Mouse (Mus musculus) megakaryocyte, embryonic 14.5 days (primary cell): ENCODE data around the gene Tmem235. TPM values are rescaled to one million over a fixed set of nuclear protein-coding genes. Genes with fewer than 3 reads are reported as not detected.
A peak's percentile ranks its signal among the peaks of the same experiment; 100 is the strongest.

Experiments used
- H3K27me3 ChIP-seq: replicated peaks from 2 replicates; pipeline ENCODE3; 2012; ENCODE audit warnings: inconsistent platforms
- H3K36me3 ChIP-seq: replicated peaks from 2 replicates; pipeline ENCODE3; 2012; ENCODE audit warnings: low read length, inconsistent platforms, mixed read lengths
- H3K4me1 ChIP-seq: 2 replicates; pipeline ENCODE4 v1.6.1; 2012; ENCODE audit warnings: inconsistent platforms
- H3K4me3 ChIP-seq: replicated peaks from 2 replicates; pipeline ENCODE3; 2012; ENCODE audit warnings: moderate library complexity, mild to moderate bottlenecking, inconsistent platforms
- H3K9me3 ChIP-seq: 2 replicates; pipeline ENCODE4 v1.6.1; 2012; ENCODE audit warnings: inconsistent platforms
- FLI1 ChIP-seq: IDR thresholded peaks from 2 replicates; pipeline ENCODE4 v1.6.1; 2012; ENCODE audit warnings: low read length, inconsistent platforms, mixed read lengths
- GATA1 ChIP-seq: IDR thresholded peaks from 3 replicates; pipeline ENCODE4 v1.6.1; 2012; ENCODE audit warnings: mixed read lengths, low read length, inconsistent platforms, borderline replicate concordance
- polyA plus RNA-seq: library from polyadenylated mRNA; stranded (reverse); fragments of >175 nt; gene quantifications from 2 replicates; pipeline ENCODE4 v1.2.3, GENCODE M21; 2012; ENCODE audit warnings: low replicate concordance; ENCODE audit not compliant: insufficient read depth

The Tmem235 gene
- polyA plus RNA-seq, 1 experiment = 0.07 TPM

DNA sequence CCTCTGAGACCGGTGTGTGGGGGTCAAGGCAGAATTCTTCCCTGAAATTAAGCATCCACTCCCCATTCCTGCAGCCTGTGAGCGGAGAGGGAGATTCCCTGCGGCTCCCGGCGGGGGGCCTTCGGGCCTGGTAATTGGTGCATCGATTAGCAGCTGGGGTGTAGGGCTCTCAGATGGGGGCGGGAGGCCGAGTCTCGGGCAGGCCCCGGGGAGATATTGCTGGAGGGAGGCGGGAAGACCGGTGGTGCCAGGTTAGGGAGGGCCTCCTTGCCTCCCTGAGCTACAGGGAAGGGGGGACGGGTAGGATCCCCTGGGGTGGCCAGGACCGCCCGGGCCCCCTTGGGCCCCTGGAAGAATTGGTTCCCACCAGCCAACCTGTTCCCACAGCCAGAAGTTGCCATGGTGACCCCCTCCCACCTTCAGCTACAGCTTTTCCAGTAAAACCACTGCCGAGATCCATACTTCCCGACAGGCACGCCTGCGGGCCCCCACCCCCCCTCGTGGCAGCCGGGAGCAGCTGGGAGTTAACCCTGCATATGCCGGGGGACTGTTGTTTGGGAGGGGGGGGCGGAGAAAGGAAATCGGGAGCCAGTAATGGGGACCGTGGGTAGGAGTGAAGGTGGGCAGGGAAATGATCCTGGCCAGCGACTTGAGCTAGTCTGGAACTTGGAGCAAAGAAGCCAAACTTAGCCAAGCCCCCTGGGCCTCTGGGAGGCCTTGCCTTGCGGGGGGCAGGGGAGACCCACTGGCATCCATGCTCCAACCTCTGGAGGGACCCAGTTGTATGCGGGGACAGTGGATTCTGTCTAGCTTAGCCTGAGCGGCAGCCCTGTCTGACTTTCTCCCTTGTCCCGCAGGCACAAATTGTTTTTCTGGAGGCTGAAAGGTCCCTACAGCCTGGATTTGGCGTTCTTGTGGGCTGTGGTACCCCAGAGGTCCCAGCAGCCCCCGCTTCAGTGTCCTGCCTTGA lies 28.6 kb downstream of the Tmem235 start:
- TF ChIP-seq FLI1 = no peak
- TF ChIP-seq GATA1 = no peak
- Histone ChIP-seq H3K36me3 (no peaks in the 10 kb centered on the region), H3K27me3 (peaks cover 68% of the 10 kb centered on the region), H3K9me3 (no peaks in the 10 kb centered on the region), H3K4me3 (no peak overlapping the region), H3K4me1 (peaks cover 48% of the 10 kb centered on the region)

DNA sequence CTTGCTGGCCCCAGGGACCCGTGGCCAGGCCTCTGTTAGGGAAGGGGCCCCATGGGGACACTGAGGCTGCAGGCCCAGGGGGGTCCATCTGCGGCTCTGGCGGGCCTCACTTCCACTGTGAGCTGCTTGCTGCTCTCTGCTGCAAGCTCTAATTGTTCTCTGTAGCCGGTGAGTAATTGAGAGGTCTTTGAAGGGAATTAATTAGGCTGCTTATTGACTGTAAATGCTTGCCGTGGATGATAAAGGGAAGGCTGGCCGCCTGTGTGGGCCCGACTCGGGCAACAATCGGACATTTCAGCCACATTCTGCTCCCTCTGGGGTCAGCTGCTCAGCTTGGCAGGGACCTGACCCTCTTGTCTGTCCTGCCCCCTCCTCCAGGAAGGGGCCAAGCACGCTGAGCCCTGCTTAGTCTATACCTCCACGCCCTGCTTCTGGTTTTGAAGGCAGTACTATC lies 29.4 kb downstream of the Tmem235 start:
- Histone ChIP-seq H3K4me1 (peaks cover 55% of the 10 kb centered on the region), H3K27me3 (peaks cover 61% of the 10 kb centered on the region), H3K9me3 (no peaks in the 10 kb centered on the region), H3K4me3 (no peak overlapping the region), H3K36me3 (no peaks in the 10 kb centered on the region)
- TF ChIP-seq GATA1 = no peak

DNA sequence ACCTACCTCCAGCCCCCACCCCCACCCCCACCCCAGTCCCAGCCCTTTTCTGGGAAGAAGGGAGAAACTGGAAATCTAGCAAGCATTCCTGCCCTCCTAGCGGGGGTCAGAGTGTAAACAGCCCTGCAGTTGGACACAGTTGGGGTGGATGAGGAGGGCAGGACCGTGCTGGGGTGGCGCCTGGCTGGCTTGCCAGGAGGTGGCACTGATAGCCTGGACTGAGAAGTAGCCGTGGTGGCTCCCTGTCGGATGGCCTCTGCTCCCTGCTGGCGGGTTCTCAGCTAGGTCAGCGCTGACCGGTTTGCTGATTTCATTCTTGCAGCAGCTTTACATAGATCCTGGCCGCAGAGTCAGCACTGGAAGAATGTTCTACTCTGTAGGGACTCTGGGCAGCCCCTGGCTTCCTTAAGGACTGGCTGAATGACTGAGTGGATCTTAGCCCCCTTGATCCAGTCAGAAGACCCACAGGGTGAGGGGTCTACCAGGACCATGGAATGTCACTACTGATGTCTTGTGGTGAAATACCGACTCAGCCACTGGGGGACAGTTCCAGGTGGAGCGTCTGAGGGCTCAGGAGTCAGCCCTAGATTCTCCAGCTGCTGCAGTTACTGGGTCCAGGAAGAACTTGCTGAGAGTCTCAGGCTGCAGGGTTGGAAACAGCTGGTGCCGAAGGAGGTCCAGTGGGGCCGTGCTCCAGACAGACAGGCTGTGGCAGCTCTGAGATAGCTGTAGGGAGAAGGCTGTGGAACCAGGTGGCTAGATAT lies 30.1 kb downstream of the Tmem235 start:
- H3K27me3 ChIP-seq = peaks cover 63% of the 10 kb centered on the region
- H3K9me3 ChIP-seq = no peaks in the 10 kb centered on the region
- peaks cover 61% of the 10 kb centered on the region for H3K4me1 ChIP-seq
- TF ChIP-seq GATA1 (no peak), FLI1 (no peak)
- peak overlapping the region; percentile 31 for H3K4me3 ChIP-seq
- no peaks in the 10 kb centered on the region for H3K36me3 ChIP-seq

DNA sequence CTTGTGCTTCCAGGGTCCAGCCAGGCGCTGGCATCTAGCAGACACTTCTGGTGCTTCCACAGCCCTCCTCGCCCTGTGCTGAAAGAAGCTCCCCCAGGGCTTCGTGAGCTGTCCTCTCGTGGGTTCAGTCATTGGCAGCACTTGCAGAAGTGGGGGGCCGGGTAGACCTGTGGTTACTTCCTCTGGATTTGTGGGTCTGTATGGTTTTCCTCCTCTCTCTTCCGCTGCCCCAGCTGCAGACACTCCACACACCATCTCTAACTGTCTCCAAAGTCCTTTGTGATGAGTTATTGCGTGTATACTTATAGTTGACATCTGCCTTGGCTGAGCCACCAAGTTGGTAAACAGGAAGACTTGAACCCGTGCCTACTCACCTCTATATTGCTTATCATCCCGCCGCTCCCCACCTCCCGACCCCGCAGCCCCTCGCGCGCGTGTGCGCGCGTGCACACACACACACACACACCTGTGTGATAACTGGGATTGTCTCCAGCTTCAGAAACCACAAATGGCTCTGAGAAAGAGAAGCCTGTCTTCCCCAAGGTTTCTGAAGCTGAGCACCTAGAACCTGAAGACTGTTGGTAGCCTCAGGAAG lies 31.1 kb downstream of the Tmem235 start:
- H3K27me3 ChIP-seq = peaks cover 62% of the 10 kb centered on the region
- no peaks in the 10 kb centered on the region for H3K9me3 ChIP-seq
- H3K4me3 ChIP-seq = no peak overlapping the region
- no peak for TF ChIP-seq GATA1
- no peak for TF ChIP-seq FLI1
- H3K4me1 ChIP-seq = peaks cover 64% of the 10 kb centered on the region
- H3K36me3 ChIP-seq = no peaks in the 10 kb centered on the region

DNA sequence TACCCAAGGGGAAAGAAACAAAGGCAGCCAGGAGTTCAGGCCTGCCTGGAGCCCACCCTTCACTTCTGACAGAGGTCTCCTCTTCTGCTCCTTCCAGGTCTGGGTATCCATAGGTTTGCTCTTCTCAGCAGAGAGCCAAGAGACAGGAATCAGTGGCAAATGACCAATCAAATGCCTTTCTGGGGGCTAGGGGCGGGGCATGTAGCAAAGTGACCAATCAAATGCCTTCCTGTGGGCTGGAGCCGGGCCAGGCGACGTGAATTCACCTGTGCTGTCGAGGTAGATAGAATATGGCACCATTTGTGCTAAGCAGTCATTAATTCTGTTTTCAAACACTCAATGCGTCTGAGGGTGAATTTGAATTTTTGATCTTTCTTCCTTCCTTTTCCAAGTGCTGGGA lies 31.6 kb downstream of the Tmem235 start:
- TF ChIP-seq FLI1 (no peak), GATA1 (no peak)
- H3K4me3 ChIP-seq = no peak overlapping the region
- H3K27me3 ChIP-seq = peaks cover 61% of the 10 kb centered on the region
- peaks cover 66% of the 10 kb centered on the region for H3K4me1 ChIP-seq
- no peaks in the 10 kb centered on the region for H3K36me3 ChIP-seq
- no peaks in the 10 kb centered on the region for H3K9me3 ChIP-seq

DNA sequence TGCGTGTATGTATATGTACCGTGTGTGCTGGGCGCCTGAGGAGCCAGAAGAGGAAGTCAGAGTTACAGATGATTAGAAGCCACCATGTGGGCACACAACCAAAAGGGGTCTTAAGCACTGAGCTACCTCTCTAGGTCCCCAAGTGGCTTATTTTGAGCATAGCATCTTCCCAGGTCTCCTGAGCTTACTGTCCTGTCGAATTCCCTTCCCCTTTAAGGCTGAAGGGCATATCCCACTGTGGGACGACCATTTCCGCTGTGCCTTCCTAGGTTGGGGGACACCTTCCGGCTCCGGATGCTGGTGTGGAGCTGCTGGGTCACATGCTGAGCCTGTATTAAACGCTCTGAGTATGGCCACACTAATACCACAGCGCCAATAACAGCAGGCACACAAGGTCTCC lies 34.1 kb downstream of the Tmem235 start:
- H3K4me1 ChIP-seq = peaks cover 63% of the 10 kb centered on the region
- peak overlapping the region; percentile 21 for H3K4me3 ChIP-seq
- peaks cover 42% of the 10 kb centered on the region for H3K27me3 ChIP-seq
- H3K9me3 ChIP-seq = no peaks in the 10 kb centered on the region
- TF ChIP-seq GATA1 (no peak), FLI1 (no peak)
- H3K36me3 ChIP-seq = no peaks in the 10 kb centered on the region

DNA sequence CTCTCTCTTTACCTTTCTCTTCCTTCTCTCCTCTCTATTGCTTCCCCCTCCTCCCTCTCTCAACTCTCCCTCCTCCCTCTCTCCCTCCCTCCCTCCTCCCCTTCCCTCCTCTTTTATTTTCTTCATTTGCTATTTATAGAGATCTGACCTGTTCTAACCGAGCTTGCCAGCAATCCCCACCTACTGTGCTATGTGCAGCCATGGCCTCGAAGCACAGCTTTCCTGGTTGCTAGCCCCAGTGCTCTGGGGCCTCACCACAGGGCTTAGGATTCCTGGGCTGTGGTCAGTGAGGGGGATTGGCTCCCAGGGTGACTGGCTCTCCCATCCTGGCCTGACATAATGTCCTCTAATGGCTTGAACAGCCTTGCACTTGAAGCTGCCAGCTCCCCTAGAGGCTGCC lies 36.0 kb downstream of the Tmem235 start:
- TF ChIP-seq GATA1 (no peak), FLI1 (no peak)
- Histone ChIP-seq H3K36me3 (no peaks in the 10 kb centered on the region), H3K4me1 (peaks cover 52% of the 10 kb centered on the region), H3K4me3 (no peak overlapping the region), H3K27me3 (peaks cover 27% of the 10 kb centered on the region), H3K9me3 (no peaks in the 10 kb centered on the region)

DNA sequence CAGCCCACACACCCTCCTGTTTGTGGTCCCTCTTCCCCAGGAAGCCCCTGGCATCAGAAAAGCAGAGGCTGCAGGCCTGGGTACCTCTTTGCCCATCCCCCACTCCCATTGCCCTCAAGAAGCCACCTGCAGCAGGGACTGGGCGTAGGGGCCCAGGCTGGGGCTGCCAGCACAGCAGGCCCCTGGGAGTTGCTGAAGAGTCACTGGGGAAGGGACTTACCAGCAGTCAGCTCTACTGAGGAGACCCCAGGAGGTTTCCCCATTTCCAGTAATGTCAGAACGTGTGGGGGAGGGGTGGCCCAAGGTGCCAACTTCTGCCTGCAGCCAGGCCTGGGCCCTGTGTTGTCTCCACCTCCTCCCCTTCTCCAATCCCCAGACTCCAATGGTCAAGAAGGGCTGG lies 41.7 kb downstream of the Tmem235 start:
- H3K4me3 ChIP-seq = no peak overlapping the region
- no peaks in the 10 kb centered on the region for H3K9me3 ChIP-seq
- TF ChIP-seq FLI1 = no peak
- TF ChIP-seq GATA1 = no peak
- H3K4me1 ChIP-seq = peaks cover 28% of the 10 kb centered on the region
- H3K27me3 ChIP-seq = peaks cover 29% of the 10 kb centered on the region
- no peaks in the 10 kb centered on the region for H3K36me3 ChIP-seq

DNA sequence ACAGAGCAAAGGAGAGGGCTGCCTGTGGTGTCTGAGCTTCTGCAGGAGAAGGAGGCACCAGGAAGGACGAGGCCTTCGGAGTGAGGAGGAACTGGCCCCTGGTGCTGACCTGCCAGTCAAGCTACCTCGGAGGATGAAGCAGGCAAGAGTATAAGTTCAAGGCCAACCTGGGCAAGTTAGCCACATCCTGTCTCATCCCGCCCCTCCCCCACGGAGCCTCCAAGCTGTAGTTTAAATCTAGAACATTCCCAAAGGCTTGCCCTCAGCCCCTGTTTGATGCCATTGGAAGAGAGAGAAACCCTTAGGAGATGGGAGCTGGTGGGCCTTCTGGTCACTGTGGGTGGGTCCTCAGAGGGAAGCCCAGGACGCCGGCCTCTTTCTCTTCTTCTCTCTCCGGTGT lies 43.9 kb downstream of the Tmem235 start:
- Histone ChIP-seq H3K9me3 (no peaks in the 10 kb centered on the region), H3K4me3 (no peak overlapping the region), H3K36me3 (no peaks in the 10 kb centered on the region), H3K4me1 (peaks cover 36% of the 10 kb centered on the region), H3K27me3 (peaks cover 30% of the 10 kb centered on the region)
- no peak for TF ChIP-seq FLI1
- no peak for TF ChIP-seq GATA1
